Mouse (Mus musculus): ENCODE measurements at regions not wholly inside any gene's neighbourhood (a gene's known extent, or its start where the extent isn't known, plus 50 kb on each side); places are given as distances from the start of the nearest gene placed in this dataset.
A peak's percentile ranks its signal among the peaks of the same experiment; 100 is the strongest.

DNA sequence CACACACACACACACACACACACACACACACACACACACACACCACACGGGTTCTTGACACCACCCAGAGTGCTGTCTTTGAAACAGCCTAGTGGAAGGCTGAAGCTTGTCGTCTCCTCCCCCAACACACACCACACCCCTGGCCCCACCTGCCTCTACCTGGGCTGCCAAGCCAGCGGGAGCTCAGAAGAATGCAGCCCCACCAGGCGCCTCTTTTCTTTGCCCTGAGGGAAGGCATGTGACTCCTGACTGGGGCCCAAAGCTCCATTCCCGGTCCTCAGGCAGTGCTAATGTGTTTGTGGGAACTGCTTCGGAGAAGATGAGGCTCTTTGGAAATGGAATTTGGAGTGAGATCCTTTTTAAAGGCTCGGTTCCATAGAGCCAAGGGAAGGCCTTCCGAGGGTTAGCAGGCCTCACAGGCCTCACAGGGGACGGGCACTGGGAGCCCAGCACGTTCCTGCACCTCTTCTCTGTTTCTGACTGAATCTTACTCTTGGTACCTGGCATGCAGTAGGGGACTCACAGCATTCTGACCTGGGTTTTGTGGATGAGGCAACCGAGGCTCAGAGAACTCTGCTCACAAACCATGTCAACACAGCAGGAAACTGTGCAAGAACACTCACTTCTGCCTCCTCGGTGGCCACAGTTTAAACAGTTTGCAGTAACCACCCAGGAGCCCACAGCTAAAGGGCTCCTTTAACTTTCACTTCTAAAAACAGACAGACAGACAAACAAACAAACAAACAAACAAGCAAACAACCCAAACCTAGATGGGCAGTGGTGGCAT is 106.4 kb downstream of the Cd24a start:
- 41% methylated on average over 12 of the region's 12 CpGs for WGBS
- Histone ChIP-seq H3K4me1 (peaks cover 26% of the 10 kb centered on the region), H3K27ac (no peak overlapping the region)

GRCm38 (mm10) chr10:43689161-43689913 is 111.3 kb downstream of the Cd24a start:
- Histone ChIP-seq H3K27ac (peak overlapping the region; percentile 56; the same call in 1 of the 2 replicates), H3K4me1 (peaks cover 45% of the 10 kb centered on the region), H3K4me3 (0 out of 2 replicates have a peak overlapping the region, but pooled peaks have one; percentile 13), H3K9me3 (no peaks in the 10 kb centered on the region), H3K36me3 (no peaks in the 10 kb centered on the region), H3K27me3 (ENCODE audit: insufficient read depth, poor library complexity, severe bottlenecking) (no peaks in the 10 kb centered on the region)
- WGBS, result 13% methylated on average over 10 of the region's 10 CpGs
- DNase-seq (ENCODE audit: low spot score), result no peak

More for the DNA sequence above, 106.4 kb downstream of the Cd24a start:
- Histone ChIP-seq H3K27me3 (ENCODE audit: insufficient read depth, poor library complexity, severe bottlenecking) (no peaks in the 10 kb centered on the region), H3K9me3 (no peaks in the 10 kb centered on the region), H3K36me3 (no peaks in the 10 kb centered on the region), H3K4me3 (no peak overlapping the region)
- no peak for DNase-seq (ENCODE audit: low spot score)

GRCm38 (mm10) chr10:43689914-43690316 is 111.8 kb downstream of the Cd24a start:
- no peaks in the 10 kb centered on the region for H3K36me3 ChIP-seq
- H3K27me3 ChIP-seq (ENCODE audit: insufficient read depth, poor library complexity, severe bottlenecking), result no peaks in the 10 kb centered on the region
- no peak for DNase-seq (ENCODE audit: low spot score)
- WGBS, result 39% methylated on average over 8 of the region's 8 CpGs
- H3K27ac ChIP-seq, result 0 out of 2 replicates have a peak overlapping the region, but pooled peaks have one; percentile 56
- H3K4me3 ChIP-seq, result no peak overlapping the region
- H3K9me3 ChIP-seq, result no peaks in the 10 kb centered on the region
- H3K4me1 ChIP-seq, result peaks cover 48% of the 10 kb centered on the region

DNA sequence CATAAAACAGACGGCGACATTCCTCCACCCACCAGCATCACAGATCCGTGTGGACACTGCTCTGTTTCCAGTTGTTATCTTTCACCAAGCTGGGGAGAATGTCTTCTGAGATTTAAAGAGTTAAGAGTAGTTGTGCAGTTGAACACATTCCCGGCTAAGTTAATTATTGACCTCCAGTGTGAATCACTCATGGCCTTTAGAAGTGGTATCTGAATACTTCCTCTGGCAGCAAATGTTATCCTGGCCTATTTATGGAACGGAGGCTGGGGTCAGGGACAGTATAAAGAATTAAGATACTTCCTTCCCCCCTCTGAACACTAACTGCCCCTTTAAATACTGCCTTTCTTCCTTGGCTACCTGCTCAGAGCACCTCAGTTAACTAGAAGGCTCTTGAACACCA is 115.9 kb downstream of the Cd24a start:
- peaks cover 32% of the 10 kb centered on the region for H3K4me1 ChIP-seq
- H3K27me3 ChIP-seq (ENCODE audit: insufficient read depth, poor library complexity, severe bottlenecking), result no peaks in the 10 kb centered on the region
- H3K9me3 ChIP-seq, result no peaks in the 10 kb centered on the region
- DNase-seq (ENCODE audit: low spot score), result no peak
- H3K36me3 ChIP-seq, result no peaks in the 10 kb centered on the region
- H3K27ac ChIP-seq, result peak overlapping the region; percentile 62
- H3K4me3 ChIP-seq, result no peak overlapping the region
- WGBS, result 35% methylated on average over 5 of the region's 5 CpGs

DNA sequence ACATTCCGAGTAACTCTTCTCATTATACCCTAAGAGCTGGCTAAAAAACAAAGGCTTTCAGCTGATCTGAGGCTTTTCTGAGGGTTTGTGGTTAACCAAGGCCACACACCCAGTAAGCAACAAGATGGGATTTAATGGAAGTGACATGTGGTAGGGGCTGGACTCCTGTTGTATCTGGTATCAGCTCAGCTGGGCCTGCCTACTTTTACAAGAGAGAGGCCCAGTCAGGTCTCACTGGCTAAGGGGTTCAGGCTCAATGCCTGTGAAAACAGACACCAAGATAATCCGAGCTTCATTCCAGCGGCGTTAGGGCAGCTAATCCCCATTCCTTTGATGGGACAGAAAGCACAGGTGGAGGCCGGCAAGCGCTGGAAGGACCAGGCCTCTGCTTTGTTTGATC is 116.4 kb downstream of the Cd24a start:
- Histone ChIP-seq H3K27ac (peak overlapping the region; percentile 62), H3K9me3 (no peaks in the 10 kb centered on the region), H3K27me3 (ENCODE audit: insufficient read depth, poor library complexity, severe bottlenecking) (no peaks in the 10 kb centered on the region), H3K4me1 (peaks cover 27% of the 10 kb centered on the region), H3K36me3 (no peaks in the 10 kb centered on the region), H3K4me3 (no peak overlapping the region)
- DNase-seq (ENCODE audit: low spot score), result no peak
- WGBS, result 23% methylated on average over 6 of the region's 6 CpGs

- Histone ChIP-seq H3K27ac (no peak overlapping the region), H3K27me3 (ENCODE audit: insufficient read depth, poor library complexity, severe bottlenecking) (no peaks in the 10 kb centered on the region), H3K9me3 (no peaks in the 10 kb centered on the region), H3K4me1 (peaks cover 20% of the 10 kb centered on the region), H3K4me3 (no peak overlapping the region), H3K36me3 (no peaks in the 10 kb centered on the region)
- DNase-seq (ENCODE audit: low spot score), result no peak
- WGBS, result 73% methylated on average over 10 of the region's 10 CpGs
Observed at GRCm38 (mm10) chr10:43695470-43695869, 117.4 kb downstream of the Cd24a start.

- Histone ChIP-seq H3K36me3 (no peaks in the 10 kb centered on the region), H3K27me3 (ENCODE audit: insufficient read depth, poor library complexity, severe bottlenecking) (no peaks in the 10 kb centered on the region), H3K4me1 (peaks cover 13% of the 10 kb centered on the region), H3K9me3 (no peaks in the 10 kb centered on the region), H3K27ac (no peak overlapping the region), H3K4me3 (no peak overlapping the region)
- WGBS, result 63% methylated on average over 2 of the region's 2 CpGs
- no peak for DNase-seq (ENCODE audit: low spot score)
Observed at GRCm38 (mm10) chr10:43697917-43698316, 119.8 kb downstream of the Cd24a start.

GRCm38 (mm10) chr10:43700371-43701289 is 122.5 kb downstream of the Cd24a start:
- Histone ChIP-seq H3K4me1 (0 out of 2 replicates have a peak, but pooled peaks cover 2% of the 10 kb centered on the region), H3K9me3 (no peaks in the 10 kb centered on the region), H3K27ac (no peak overlapping the region), H3K27me3 (ENCODE audit: insufficient read depth, poor library complexity, severe bottlenecking) (no peaks in the 10 kb centered on the region), H3K36me3 (no peaks in the 10 kb centered on the region), H3K4me3 (no peak overlapping the region)
- WGBS, result 84% methylated on average over 13 of the region's 13 CpGs
- DNase-seq (ENCODE audit: low spot score), result no peak

GRCm38 (mm10) chr10:43702895-43703294 is 124.8 kb downstream of the Cd24a start:
- Histone ChIP-seq H3K27me3 (ENCODE audit: insufficient read depth, poor library complexity, severe bottlenecking) (peaks cover 4% of the 10 kb centered on the region; the same call in 1 of the 2 replicates), H3K4me1 (0 out of 2 replicates have a peak, but pooled peaks cover 8% of the 10 kb centered on the region), H3K36me3 (no peaks in the 10 kb centered on the region), H3K9me3 (no peaks in the 10 kb centered on the region), H3K27ac (no peak overlapping the region), H3K4me3 (no peak overlapping the region)
- 78% methylated on average over 5 of the region's 5 CpGs for WGBS
- no peak for DNase-seq (ENCODE audit: low spot score)

- peak overlapping the region; percentile 32; the same call in 1 of the 2 replicates for H3K4me3 ChIP-seq
Observed at GRCm38 (mm10) chr10:43706001-43706988, 128.2 kb downstream of the Cd24a start.

DNA sequence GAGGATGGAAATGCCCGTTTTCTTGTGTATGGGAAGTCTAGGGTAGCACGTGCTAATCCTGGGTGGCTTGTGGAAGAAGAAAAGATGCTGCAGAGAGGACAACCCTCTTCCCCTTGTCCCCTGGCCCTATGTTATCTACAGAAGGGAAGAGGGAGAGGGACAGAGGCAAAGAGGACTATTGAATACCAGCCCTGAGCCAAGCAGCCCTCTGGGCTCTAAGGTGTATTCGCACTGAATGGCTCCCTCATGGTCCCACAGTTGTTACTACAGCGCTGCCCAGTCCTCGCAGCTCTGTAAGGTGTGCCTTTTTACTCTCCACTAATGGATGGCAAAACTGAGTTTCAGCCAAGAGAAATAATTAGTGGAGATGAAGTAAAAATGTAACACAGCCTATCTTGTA is 128.9 kb downstream of the Cd24a start:
- no peak overlapping the region for H3K27ac ChIP-seq
- H3K36me3 ChIP-seq, result no peaks in the 10 kb centered on the region
- no peak overlapping the region for H3K4me3 ChIP-seq
- no peaks in the 10 kb centered on the region for H3K9me3 ChIP-seq
- H3K4me1 ChIP-seq, result peaks cover 15% of the 10 kb centered on the region
- H3K27me3 ChIP-seq (ENCODE audit: insufficient read depth, poor library complexity, severe bottlenecking), result peaks cover 4% of the 10 kb centered on the region; the same call in 1 of the 2 replicates
- no peak for DNase-seq (ENCODE audit: low spot score)
- WGBS, result 64% methylated on average over 5 of the region's 5 CpGs

More at GRCm38 (mm10) chr10:43706001-43706988, 128.2 kb downstream of the Cd24a start:
- WGBS, result 50% methylated on average over 17 of the region's 17 CpGs
- H3K4me1 ChIP-seq, result peaks cover 15% of the 10 kb centered on the region
- H3K9me3 ChIP-seq, result no peaks in the 10 kb centered on the region
- H3K36me3 ChIP-seq, result no peaks in the 10 kb centered on the region
- DNase-seq (ENCODE audit: low spot score), result no peak
- H3K27ac ChIP-seq, result no peak overlapping the region
- peaks cover 4% of the 10 kb centered on the region; the same call in 1 of the 2 replicates for H3K27me3 ChIP-seq (ENCODE audit: insufficient read depth, poor library complexity, severe bottlenecking)
